Mouse (Mus musculus) CH12.LX (cell line): ENCODE measurements around the gene Dll3. TPM values are rescaled to one million over a fixed set of nuclear protein-coding genes. Genes with fewer than 3 reads are reported as not detected.
A peak's percentile ranks its signal among the peaks of the same experiment; 100 is the strongest.

ENCODE experiments used
- DNase-seq: peaks from one replicate; pipeline ENCODE4 v3.0.0-alpha.2; 2013; ENCODE audit errors: extremely low read depth
- H3K27ac ChIP-seq: 2 replicates; pipeline ENCODE4 v1.5.1; 2012; ENCODE audit warnings: low read depth, mild to moderate bottlenecking, control low read depth, moderate library complexity; ENCODE audit not compliant: insufficient read depth
- H3K27me3 ChIP-seq: replicated peaks from 2 replicates; pipeline ENCODE3; 2012; ENCODE audit warnings: inconsistent platforms
- H3K36me3 ChIP-seq, 2 experiments: replicated peaks in 1 of 2; 2 replicates each; pipeline versions ENCODE3 to v1.6.1; 2012; ENCODE audit warnings: inconsistent platforms in 1 of 2, low read length in 1 of 2, mild to moderate bottlenecking in 1 of 2, mixed read lengths in 1 of 2, moderate library complexity in 1 of 2; ENCODE audit not compliant: control insufficient read depth in 1 of 2, insufficient read depth in 1 of 2
- H3K4me1 ChIP-seq, 2 experiments: 2 replicates each; pipeline ENCODE4 v1.6.1; 2012; ENCODE audit warnings: inconsistent platforms in 1 of 2, moderate library complexity in 1 of 2; ENCODE audit not compliant: insufficient read depth in 2 of 2, control insufficient read depth in 1 of 2
- H3K4me2 ChIP-seq: 2 replicates; pipeline ENCODE4 v1.6.1; 2012; ENCODE audit warnings: low read depth, mild to moderate bottlenecking, control low read depth; ENCODE audit not compliant: poor library complexity, insufficient read depth, severe bottlenecking
- H3K4me3 ChIP-seq, 3 experiments: fragments of 150-350 bp in 1 of 3; sonication (generic) in 1 of 3; replicated peaks in 1 of 3; 2 replicates each; pipeline versions ENCODE3 to v1.5.1; 2011 to 2012; ENCODE audit warnings: low read depth in 2 of 3, low read length in 2 of 3, mild to moderate bottlenecking in 2 of 3, moderate library complexity in 2 of 3, control low read depth in 1 of 3, improper control_type of control experiment in 1 of 3, inconsistent platforms in 1 of 3, mixed read lengths in 1 of 3; ENCODE audit not compliant: poor library complexity in 1 of 3
- H3K79me2 ChIP-seq: replicated peaks from 2 replicates; pipeline ENCODE4 v1.6.1; 2012; ENCODE audit warnings: mild to moderate bottlenecking, moderate library complexity; ENCODE audit not compliant: control insufficient read depth, poor library complexity, insufficient read depth, severe bottlenecking; ENCODE audit errors: extremely low read depth
- H3K9ac ChIP-seq: 2 replicates; pipeline ENCODE4 v1.6.1; 2012; ENCODE audit warnings: low read depth, mild to moderate bottlenecking, control low read depth, moderate library complexity; ENCODE audit not compliant: insufficient read depth
- H3K9me3 ChIP-seq: replicated peaks from 2 replicates; pipeline ENCODE3; 2012; ENCODE audit warnings: low read length, inconsistent platforms, mixed read lengths
- CTCF ChIP-seq, 2 experiments: IDR thresholded peaks in 1 of 2; conservative IDR thresholded peaks in 1 of 2; 2 replicates each; pipeline ENCODE4 v1.5.1; 2011 to 2012; ENCODE audit warnings: low read depth in 2 of 2, low read length in 2 of 2, improper control_type of control experiment in 1 of 2, inconsistent platforms in 1 of 2, mild to moderate bottlenecking in 1 of 2, moderate library complexity in 1 of 2
- ETS1 ChIP-seq: conservative IDR thresholded peaks from 2 replicates; pipeline ENCODE4 v1.6.1; 2012; ENCODE audit warnings: low read depth, mild to moderate bottlenecking, inconsistent platforms, low read length, improper control_type of control experiment, moderate library complexity
- KAT2A ChIP-seq: IDR thresholded peaks from 2 replicates; pipeline ENCODE4 v1.6.1; 2012; ENCODE audit warnings: low read length, improper control_type of control experiment, inconsistent platforms; ENCODE audit not compliant: insufficient replicate concordance
- MAX ChIP-seq: IDR thresholded peaks from 2 replicates; pipeline ENCODE4 v1.6.1; 2011; ENCODE audit warnings: low read length, improper control_type of control experiment
- MEF2A ChIP-seq: IDR thresholded peaks from 2 replicates; pipeline ENCODE4 v1.6.1; 2014; ENCODE audit warnings: low read depth, mild to moderate bottlenecking, inconsistent platforms, low read length, improper control_type of control experiment, borderline replicate concordance
- MXI1 ChIP-seq: IDR thresholded peaks from 2 replicates; pipeline ENCODE4 v1.6.1; 2011; ENCODE audit warnings: mild to moderate bottlenecking, low read depth, low read length, improper control_type of control experiment
- MYC ChIP-seq: IDR thresholded peaks from 2 replicates; pipeline ENCODE4 v1.6.1; 2011; ENCODE audit warnings: low read depth, mild to moderate bottlenecking, improper control_type of control experiment, low read length
- POLR2AphosphoS2 ChIP-seq: IDR thresholded peaks from 2 replicates; pipeline ENCODE4 v1.6.1; 2011; ENCODE audit warnings: low read depth, low read length, improper control_type of control experiment
- SIN3A ChIP-seq: IDR thresholded peaks from 2 replicates; pipeline ENCODE4 v1.6.1; 2012; ENCODE audit warnings: low read length, improper control_type of control experiment, inconsistent platforms
- SMC3 ChIP-seq: IDR thresholded peaks from 2 replicates; pipeline ENCODE4 v1.6.1; 2011; ENCODE audit warnings: low read depth, low read length, improper control_type of control experiment
- USF1 ChIP-seq: IDR thresholded peaks from 2 replicates; pipeline ENCODE4 v1.6.1; 2014; ENCODE audit warnings: low read depth, mild to moderate bottlenecking, inconsistent platforms, low read length, improper control_type of control experiment
- dilution Hi-C: fragments of 300-500 bp; cut with MboI; formaldehyde crosslinking; loops from 2 replicates; pipeline ENCODE4 v1.14.3; 2020; ENCODE audit warnings: low sequenced_read_pairs; ENCODE audit not compliant: extremely low pct_unique_long_range_greater_than_20kb, extremely low pct_ligation_motif_present
- in situ Hi-C: fragments of 300-500 bp; cut with MboI; formaldehyde crosslinking; loops from 3 replicates; pipeline ENCODE4 v1.14.3; 2019; ENCODE audit warnings: low sequenced_read_pairs, low pct_ligation_motif_present, low pct_unique_long_range_greater_than_20kb, mixed read lengths
- polyA plus RNA-seq: library from polyadenylated mRNA; unstranded; fragments of >175 nt; gene quantifications from 2 replicates; pipeline ENCODE4 v1.2.1, GENCODE M21; 2012; ENCODE audit warnings: low read depth; ENCODE audit not compliant: insufficient read length
- total RNA-seq, 2 experiments: library from RNA; depleted of rRNA; stranded (reverse); fragments of 300-350 nt in 1 of 2; fragments of >200 nt in 1 of 2; gene quantifications; 2 replicates each; pipeline ENCODE4 v1.2.3; 2012 to 2014

Gene Dll3
- total and polyA plus RNA-seq, 3 experiments = 0.11 to 0.29 TPM; not detected in 1

DNA sequence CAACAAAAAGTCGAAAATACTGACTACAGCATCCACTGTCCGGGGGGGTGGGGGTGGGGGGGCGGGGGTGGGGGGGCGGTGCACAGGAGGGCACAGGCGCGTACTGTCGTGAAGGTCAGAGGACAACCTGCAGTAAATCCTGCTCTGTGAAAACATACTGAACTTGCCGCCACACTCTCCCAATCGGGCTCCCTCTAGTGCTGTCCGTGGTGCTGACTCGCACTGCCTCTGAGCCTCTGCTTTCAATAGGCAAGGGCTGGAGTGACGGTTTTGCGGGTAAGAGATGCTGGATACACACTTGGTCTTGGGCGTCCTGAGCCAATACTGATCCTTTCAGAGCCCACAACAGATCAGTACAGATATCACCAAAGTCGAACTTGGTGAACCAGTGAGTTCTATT, 38.3 kb downstream of the Dll3 start:
- H3K79me2 ChIP-seq = no peaks in the 10 kb centered on the region
- peaks cover 13% of the 10 kb centered on the region for H3K27me3 ChIP-seq
- H3K4me2 ChIP-seq = no peak overlapping the region
- no peaks in the 10 kb centered on the region for H3K4me1 ChIP-seq
- no peak overlapping the region for H3K4me3 ChIP-seq
- H3K9ac ChIP-seq = no peak overlapping the region
- peaks cover 10% of the 10 kb centered on the region for H3K9me3 ChIP-seq
- in situ Hi-C loops = no loop called here
- no peaks in the 10 kb centered on the region for H3K36me3 ChIP-seq
- peak; percentile 53 for DNase-seq
- TF ChIP-seq MXI1 (peak; percentile 34; the same call in 1 of the 2 replicates), POLR2AphosphoS2 (no peak), SIN3A (peak; percentile 53; the same call in 1 of the 2 replicates)
- dilution Hi-C loops = no loop called here
- no peak overlapping the region for H3K27ac ChIP-seq

GRCm38 (mm10) chr7:28262861-28263260, 39.2 kb downstream of the Dll3 start:
- no peak for DNase-seq
- peaks cover 3% of the 10 kb centered on the region for H3K9me3 ChIP-seq
- no peaks in the 10 kb centered on the region for H3K36me3 ChIP-seq
- H3K4me1 ChIP-seq = no peaks in the 10 kb centered on the region
- no peak overlapping the region for H3K27ac ChIP-seq
- H3K4me2 ChIP-seq = no peak overlapping the region
- no peak overlapping the region for H3K9ac ChIP-seq
- in situ Hi-C loops = no loop called here
- TF ChIP-seq ETS1 (no peak), USF1 (no peak), MEF2A (no peak), MAX (no peak), MYC (no peak)
- TF ChIP-seq, all 38 proteins: peak for 0
- peaks cover 13% of the 10 kb centered on the region for H3K27me3 ChIP-seq
- dilution Hi-C loops = no loop called here
- no peaks in the 10 kb centered on the region for H3K79me2 ChIP-seq
- H3K4me3 ChIP-seq = no peak overlapping the region

- Histone ChIP-seq H3K4me2 (no peak overlapping the region), H3K4me3 (no peak overlapping the region), H3K36me3 (no peaks in the 10 kb centered on the region), H3K9me3 (peaks cover 7% of the 10 kb centered on the region), H3K79me2 (no peaks in the 10 kb centered on the region), H3K27ac (no peak overlapping the region), H3K9ac (no peak overlapping the region), H3K27me3 (peaks cover 16% of the 10 kb centered on the region), H3K4me1 (no peaks in the 10 kb centered on the region)
- in situ Hi-C loops = no loop called here
- TF ChIP-seq KAT2A (no peak), SMC3 (peak; percentile 5; the same call in 1 of the 2 replicates), CTCF (conservative IDR thresholded peaks at IDR 0.05 in 1 of 2, IDR thresholded peaks at IDR 0.05 in 1 of 2; ENCODE audit: low read depth in 2 of 2, low read length in 2 of 2) (peak; percentile 38 to 50; a peak in 3 of 4 replicates)
- dilution Hi-C loops = no loop called here
- peak; percentile 23 for DNase-seq
Measured at GRCm38 (mm10) chr7:28255476-28255875, 46.6 kb downstream of the Dll3 start.
